Mouse (Mus musculus) left cerebral cortex, postnatal 36 days (tissue): Measurements from ENCODE around the gene Arhgap6. TPM values are rescaled to one million over a fixed set of nuclear protein-coding genes. Genes with fewer than 3 reads are reported as not detected.

Experiments
- DNase-seq, 2 experiments: peaks; one replicate each; pipeline ENCODE4 v3.0.0; 2021 to 2022; ENCODE audit warnings: low spot score in 2 of 2, mixed read lengths in 1 of 2
- intact Hi-C: fragments of 180-260 bp; cut with DNase I; formaldehyde crosslinking; loops from one replicate; pipeline ENCODE4 v1.15.1; 2025
- total RNA-seq, 2 experiments: library from RNA; stranded (reverse); gene quantifications; 2 replicates each; pipeline ENCODE4 v1.2.3; 2021

Gene Arhgap6
- total RNA-seq, 2 experiments from 2014 or later, result 6.4 to 10.5 TPM

- intact Hi-C loops, result no loop called here
- no peak for DNase-seq
Measured at GRCm38 (mm10) chrX:169095584-169095983, 300.7 kb downstream of the Arhgap6 start.

DNA sequence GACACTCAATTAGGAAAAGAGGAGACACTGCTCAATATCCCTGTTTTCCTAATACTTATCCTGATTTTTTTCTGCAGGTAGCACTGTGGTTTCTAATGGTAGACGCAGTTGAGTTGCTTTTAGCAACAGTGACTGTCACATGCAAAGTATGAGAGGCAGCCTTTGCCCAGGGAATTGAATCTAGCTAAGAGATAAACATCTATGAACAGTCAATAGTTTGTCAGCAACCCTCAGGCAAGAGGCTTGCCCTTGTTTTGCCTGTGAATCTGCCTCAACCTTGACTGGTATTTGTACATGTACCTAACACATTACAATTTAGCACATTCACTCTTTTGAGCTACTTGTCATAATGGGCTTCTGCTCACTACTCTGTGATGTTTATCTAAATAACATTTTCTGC, 307.8 kb downstream of the Arhgap6 start:
- intact Hi-C loops, result no loop called here
- no peak for DNase-seq

DNA sequence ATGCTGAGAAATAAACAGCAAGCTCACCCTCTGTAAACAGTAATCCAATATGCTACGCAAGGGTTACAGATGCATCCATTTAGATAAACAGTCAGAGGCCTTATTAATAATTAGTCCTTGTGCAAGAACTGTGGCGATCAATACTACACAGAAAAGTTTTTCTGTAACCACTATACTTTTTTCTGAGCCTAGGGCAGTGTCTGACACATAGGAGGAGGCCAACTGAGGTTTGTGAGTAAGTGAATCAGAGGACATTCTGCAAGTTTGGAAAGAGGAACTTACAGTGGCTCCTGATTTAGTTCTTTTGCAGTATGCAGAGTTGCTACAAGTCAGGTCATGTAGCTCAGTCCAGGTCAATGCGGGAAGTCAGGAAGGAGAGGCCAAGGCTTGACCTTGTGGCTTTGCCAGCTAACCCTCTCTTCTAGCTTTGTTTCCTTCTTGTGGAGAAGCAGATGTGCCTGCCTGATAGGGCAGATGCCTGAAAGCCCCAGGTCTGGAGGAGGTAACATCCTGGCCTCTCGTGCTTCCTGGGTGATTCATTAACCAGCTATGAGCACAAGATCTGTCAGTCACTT, 311.2 kb downstream of the Arhgap6 start:
- DNase-seq, result no peak
- intact Hi-C loops, result no loop called here

DNA sequence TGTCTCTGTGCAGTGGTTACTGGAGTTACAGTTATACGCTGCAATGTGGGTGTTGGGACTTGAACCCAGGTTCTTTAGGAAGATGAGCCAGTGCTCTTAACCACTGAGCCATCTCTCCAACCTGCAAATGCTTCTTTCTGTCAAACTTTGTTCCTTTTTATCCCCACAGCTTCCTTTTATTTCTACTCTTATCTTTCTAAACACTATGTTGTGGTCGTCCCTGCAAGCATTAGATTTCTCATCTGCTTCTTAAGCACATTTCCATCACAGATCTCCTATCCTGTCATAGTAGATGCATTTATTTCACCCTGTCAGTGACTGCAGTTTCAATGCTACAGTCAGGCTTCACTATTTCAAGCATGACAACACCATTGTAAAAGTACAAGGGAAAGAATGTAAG, 312.5 kb downstream of the Arhgap6 start:
- intact Hi-C loops, result no loop called here

DNA sequence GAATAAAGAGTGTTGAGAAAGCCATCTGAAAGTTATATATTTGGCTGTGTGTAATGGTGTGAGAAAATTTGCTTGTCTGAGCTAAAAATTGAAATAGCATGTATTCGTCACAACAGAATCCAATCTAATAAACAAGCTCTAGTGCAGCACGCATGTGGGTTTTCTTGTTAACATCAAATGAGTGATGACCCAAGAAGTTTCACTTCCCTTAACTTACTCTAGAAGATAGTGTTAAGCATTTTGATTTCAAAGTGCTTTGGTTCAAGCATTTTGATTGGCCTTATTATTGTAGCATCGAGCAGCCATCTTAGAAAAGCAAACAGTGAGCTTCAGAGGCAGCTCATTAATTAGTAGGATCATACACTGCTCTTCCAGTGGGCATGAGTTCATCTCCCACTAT, 315.1 kb downstream of the Arhgap6 start:
- DNase-seq, result no peak
- intact Hi-C loops, result no loop called here

More for the DNA sequence above, 312.5 kb downstream of the Arhgap6 start:
- DNase-seq, result no peak

DNA sequence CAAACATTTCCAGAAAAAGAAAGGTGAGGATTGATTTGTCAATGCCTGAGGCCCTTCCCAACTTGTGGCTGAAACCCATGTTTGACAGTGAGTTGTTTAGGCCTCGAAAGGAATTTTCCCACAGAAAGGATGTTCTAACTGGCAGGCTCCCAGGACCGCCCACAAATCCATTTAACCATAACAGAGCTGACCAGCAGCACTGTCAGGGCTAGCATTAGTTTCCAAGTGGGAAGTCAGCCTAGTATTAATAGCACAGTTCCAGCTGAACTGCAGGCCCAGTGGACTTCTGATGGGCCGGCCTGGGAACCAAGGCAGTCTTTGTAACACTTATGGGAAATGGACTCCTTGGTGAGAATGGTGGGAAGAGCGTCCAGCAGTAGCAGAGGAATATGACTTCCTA, 317.8 kb downstream of the Arhgap6 start:
- no peak for DNase-seq
- intact Hi-C loops, result no loop called here

GRCm38 (mm10) chrX:169123115-169123772, 328.3 kb downstream of the Arhgap6 start:
- intact Hi-C loops, result no loop called here
- DNase-seq, result no peak

DNA sequence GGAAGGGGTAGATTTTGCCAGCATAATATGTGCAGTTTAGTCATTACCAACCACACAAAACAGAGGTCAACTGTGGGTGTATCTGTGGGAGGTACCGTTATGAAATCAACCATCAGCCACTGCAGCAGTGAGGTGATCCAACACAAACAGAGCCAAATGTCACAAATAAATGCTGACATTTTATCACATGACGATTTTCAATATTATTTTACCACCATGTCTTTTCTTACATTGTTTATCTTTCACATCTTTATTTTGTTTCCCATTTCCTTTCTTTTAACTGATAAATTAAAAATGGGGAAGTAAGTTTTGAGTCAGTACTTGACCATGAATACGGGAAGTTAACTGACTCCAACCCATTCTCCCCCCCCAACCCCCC, 328.9 kb downstream of the Arhgap6 start:
- intact Hi-C loops, result no loop called here
- DNase-seq, result no peak

GRCm38 (mm10) chrX:169139758-169140157, 344.9 kb downstream of the Arhgap6 start:
- intact Hi-C loops, result no loop called here
- no peak for DNase-seq

DNA sequence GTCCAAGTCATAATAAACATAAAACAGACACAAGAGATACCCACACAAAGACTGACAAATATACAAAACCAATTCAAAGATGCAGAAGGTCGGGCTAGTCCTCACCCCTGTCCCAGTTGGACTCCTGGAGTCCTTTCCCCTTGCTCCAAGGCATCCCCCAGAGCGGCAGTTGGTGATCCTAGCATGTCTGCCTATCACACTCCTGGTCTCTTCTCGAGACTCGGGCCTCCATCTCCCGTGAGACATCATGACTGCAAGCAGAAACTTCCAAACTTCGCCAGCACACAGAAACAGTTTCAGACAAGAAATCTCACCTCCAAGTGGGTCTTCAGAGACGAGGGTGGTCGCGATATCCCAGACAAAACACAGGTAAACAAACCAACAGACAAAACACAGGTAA, 345.6 kb downstream of the Arhgap6 start:
- no peak for DNase-seq
- intact Hi-C loops, result no loop called here

GRCm38 (mm10) chrX:169153805-169154204, 358.9 kb downstream of the Arhgap6 start:
- no peak for DNase-seq
- intact Hi-C loops, result no loop called here

GRCm38 (mm10) chrX:169158385-169158784, 363.5 kb downstream of the Arhgap6 start:
- intact Hi-C loops, result no loop called here
- no peak for DNase-seq

DNA sequence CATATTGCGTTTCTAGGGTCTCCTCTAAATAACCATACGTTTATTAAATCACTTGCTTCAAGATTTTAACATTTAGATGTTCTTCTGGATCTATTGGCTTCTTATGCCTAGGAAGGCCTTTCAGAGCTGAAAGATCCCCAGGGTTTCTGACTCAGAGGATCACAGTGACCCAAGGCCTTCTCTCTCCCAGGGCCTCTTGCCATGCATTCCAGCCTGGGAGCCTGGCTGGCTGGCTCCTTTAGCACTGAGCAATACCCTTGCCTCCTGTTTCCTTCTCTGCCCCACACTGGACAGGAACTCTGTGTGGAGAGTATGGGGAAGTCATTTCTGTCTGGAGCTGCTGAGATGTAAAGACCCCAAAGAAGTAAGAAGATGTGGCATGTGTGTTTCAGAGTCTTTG, 376.1 kb downstream of the Arhgap6 start:
- no peak for DNase-seq
- intact Hi-C loops, result no loop called here

- intact Hi-C loops, result no loop called here
- DNase-seq, result no peak
Measured at GRCm38 (mm10) chrX:169173796-169174195, 378.9 kb downstream of the Arhgap6 start.

DNA sequence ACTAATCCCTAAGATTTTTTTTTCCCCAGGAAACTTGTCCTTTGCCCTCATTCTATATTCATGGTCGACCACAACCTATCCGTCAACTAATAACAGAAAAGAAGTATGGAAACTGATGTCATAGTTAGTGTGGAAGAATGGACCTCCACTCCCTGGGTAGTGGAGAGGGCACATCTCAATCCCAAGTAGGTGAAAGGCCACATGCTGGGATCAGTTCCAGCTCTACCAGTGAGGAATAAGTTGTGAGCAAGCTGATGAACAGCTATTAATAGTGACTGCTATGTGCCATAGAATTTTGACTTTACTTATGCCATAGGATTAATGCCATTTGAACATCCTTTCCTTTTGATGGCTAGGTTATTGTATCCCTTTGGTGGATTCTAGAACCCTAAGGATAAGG, 383.7 kb downstream of the Arhgap6 start:
- intact Hi-C loops, result no loop called here
- no peak for DNase-seq

- intact Hi-C loops, result no loop called here
- DNase-seq, result no peak
Measured at GRCm38 (mm10) chrX:169187100-169187499, 392.2 kb downstream of the Arhgap6 start, which contains the start of gene Amelx. TSS of gene Amelx (minus strand) at chrX:169187200.

DNA sequence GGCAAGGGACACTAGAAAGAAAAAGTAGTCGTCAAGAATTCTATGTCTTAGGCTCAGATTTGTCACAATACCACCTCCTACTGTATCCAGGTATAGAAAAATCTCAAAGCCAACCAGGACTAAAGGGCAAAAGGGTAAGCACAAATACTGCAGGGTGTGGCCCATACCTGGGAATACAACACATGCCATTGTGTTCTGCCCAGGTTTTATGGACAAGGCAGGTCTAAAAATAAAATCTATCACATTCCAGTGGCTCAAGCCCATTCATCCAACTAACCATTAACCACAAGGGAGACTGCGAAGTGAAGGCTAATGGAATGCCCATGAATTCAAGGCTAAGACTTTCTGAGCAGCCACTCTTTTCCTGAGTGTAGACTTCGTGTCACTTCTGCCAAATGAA, 415.1 kb downstream of the Arhgap6 start:
- DNase-seq, result no peak
- intact Hi-C loops, result no loop called here

- DNase-seq, result no peak
- intact Hi-C loops, result no loop called here
Measured at GRCm38 (mm10) chrX:169220064-169220463, 425.2 kb downstream of the Arhgap6 start.

DNA sequence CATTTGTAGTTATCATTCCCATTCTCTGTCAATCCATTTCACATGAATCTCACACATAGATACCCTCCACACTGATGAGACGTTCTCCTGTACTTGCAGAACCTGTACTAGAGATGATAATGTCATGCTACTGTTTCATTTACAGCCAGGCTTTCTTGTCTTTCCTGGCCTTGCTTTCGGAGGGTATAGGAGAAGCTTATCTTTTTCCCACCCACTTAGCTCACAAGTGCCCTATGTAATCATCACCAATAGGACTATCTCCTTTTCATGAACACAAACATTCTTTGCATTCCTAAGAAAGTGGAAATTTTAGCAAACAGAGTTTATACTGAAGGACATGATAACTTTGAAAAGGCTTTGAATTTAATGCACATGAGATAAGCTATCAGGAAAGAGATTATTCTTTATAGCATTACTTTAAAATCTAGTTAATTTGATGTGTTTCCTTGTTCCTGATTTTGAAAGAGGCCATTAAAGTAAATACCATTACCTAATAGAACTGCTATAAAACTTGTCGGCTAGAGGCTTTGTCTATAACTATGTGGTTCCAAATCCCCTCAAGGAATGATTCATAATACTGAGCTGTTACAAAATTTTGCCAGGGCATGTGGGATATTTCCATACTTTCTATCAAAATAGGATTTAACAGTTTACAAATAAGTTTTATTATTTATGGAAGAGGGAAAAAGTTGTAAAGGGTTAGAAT, 427.6 kb downstream of the Arhgap6 start:
- DNase-seq, result no peak
- intact Hi-C loops, result no loop called here

GRCm38 (mm10) chrX:169255915-169256314, 461.0 kb downstream of the Arhgap6 start:
- DNase-seq, result no peak
- intact Hi-C loops, result no loop called here

GRCm38 (mm10) chrX:169256741-169257140, 461.8 kb downstream of the Arhgap6 start:
- intact Hi-C loops, result no loop called here
- no peak for DNase-seq
